Mouse (Mus musculus): ENCODE results near the gene Riox1. TPM values are rescaled to one million over a fixed set of nuclear protein-coding genes. Genes with fewer than 3 reads are reported as not detected.
A peak's percentile ranks its signal among the peaks of the same experiment; 100 is the strongest.

Gene Riox1
- polyA plus RNA-seq, 1 experiment from 2014 or later = 9.2 TPM

- peaks cover 18% of the 10 kb centered on the region for H3K36me3 ChIP-seq (ENCODE audit: control insufficient read depth, insufficient read depth, low read length)
- ATAC-seq (ENCODE audit: insufficient number of reproducible peaks, insufficient read depth, low FRiP score, low read depth) = no peak
- H3K4me1 ChIP-seq (ENCODE audit: control insufficient read depth in 2 of 2, insufficient read depth in 2 of 2, low read length in 2 of 2) = peaks cover 13 to 17% of the 10 kb centered on the region in 2 experiments
- H3K4me3 ChIP-seq (ENCODE audit: control insufficient read depth in 1 of 2, insufficient read depth in 1 of 2, low read depth in 1 of 2, low read length in 2 of 2) = peak overlapping the region; percentile 75 to 92
- H3K27me3 ChIP-seq (ENCODE audit: control insufficient read depth, insufficient read depth, low read length) = no peaks in the 10 kb centered on the region
- peak overlapping the region in 1 of 2 experiments; percentile 72; a peak in 1 of 4 replicates for H3K27ac ChIP-seq (replicated peaks in 1 of 2; ENCODE audit: control insufficient read depth in 1 of 2, insufficient read depth in 1 of 2, low read depth in 2 of 2, low read length in 2 of 2)
- WGBS = 28% methylated on average over 11 of the region's 11 CpGs
- no peaks in the 10 kb centered on the region for H3K9me3 ChIP-seq (ENCODE audit: control insufficient read depth, low read length)
- peak overlapping the region; percentile 98 for H3K4me2 ChIP-seq (ENCODE audit: low read length)
- H3K9ac ChIP-seq (ENCODE audit: low read length) = peak overlapping the region; percentile 86
Observed at GRCm38 (mm10) chr12:83949776-83950492, 474 bp upstream of the Riox1 start.

GRCm38 (mm10) chr12:83950840-83951701 is 663 bp downstream of the Riox1 start:
- H3K4me2 ChIP-seq (ENCODE audit: low read length) = peak overlapping the region; percentile 98
- H3K27ac ChIP-seq (replicated peaks in 1 of 2; ENCODE audit: control insufficient read depth in 1 of 2, insufficient read depth in 1 of 2, low read depth in 2 of 2, low read length in 2 of 2) = peak overlapping the region; percentile 53 to 72
- H3K4me1 ChIP-seq (ENCODE audit: control insufficient read depth in 2 of 2, insufficient read depth in 2 of 2, low read length in 2 of 2) = peaks cover 13 to 17% of the 10 kb centered on the region in 2 experiments
- peaks cover 18% of the 10 kb centered on the region for H3K36me3 ChIP-seq (ENCODE audit: control insufficient read depth, insufficient read depth, low read length)
- peak overlapping the region; percentile 75 to 92 for H3K4me3 ChIP-seq (ENCODE audit: control insufficient read depth in 1 of 2, insufficient read depth in 1 of 2, low read depth in 1 of 2, low read length in 2 of 2)
- H3K9ac ChIP-seq (ENCODE audit: low read length) = peak overlapping the region; percentile 86
- H3K9me3 ChIP-seq (ENCODE audit: control insufficient read depth, low read length) = no peaks in the 10 kb centered on the region
- no peaks in the 10 kb centered on the region for H3K27me3 ChIP-seq (ENCODE audit: control insufficient read depth, insufficient read depth, low read length)
- under 1% methylated on average over 106 of the region's 116 CpGs for whole genome bisulfite sequencing
- peak; percentile 60 for ATAC-seq (ENCODE audit: insufficient number of reproducible peaks, insufficient read depth, low FRiP score, low read depth)

- no peak overlapping the region for H3K27ac ChIP-seq (replicated peaks in 1 of 2; ENCODE audit: control insufficient read depth in 1 of 2, insufficient read depth in 1 of 2, low read depth in 2 of 2, low read length in 2 of 2)
- ATAC-seq (ENCODE audit: insufficient number of reproducible peaks, insufficient read depth, low FRiP score, low read depth) = no peak
- no peaks in the 10 kb centered on the region for H3K27me3 ChIP-seq (ENCODE audit: control insufficient read depth, insufficient read depth, low read length)
- peak overlapping the region; percentile 86 for H3K9ac ChIP-seq (ENCODE audit: low read length)
- H3K36me3 ChIP-seq (ENCODE audit: control insufficient read depth, insufficient read depth, low read length) = peaks cover 18% of the 10 kb centered on the region
- H3K4me1 ChIP-seq (ENCODE audit: control insufficient read depth in 2 of 2, insufficient read depth in 2 of 2, low read length in 2 of 2) = peaks cover 13 to 17% of the 10 kb centered on the region in 2 experiments
- no peaks in the 10 kb centered on the region for H3K9me3 ChIP-seq (ENCODE audit: control insufficient read depth, low read length)
- WGBS = 35% methylated on average over 32 of the region's 32 CpGs
- H3K4me2 ChIP-seq (ENCODE audit: low read length) = peak overlapping the region; percentile 98
- peak overlapping the region; percentile 75 to 92 for H3K4me3 ChIP-seq (ENCODE audit: control insufficient read depth in 1 of 2, insufficient read depth in 1 of 2, low read depth in 1 of 2, low read length in 2 of 2)
Observed at GRCm38 (mm10) chr12:83951711-83952575, 1.5 kb downstream of the Riox1 start.

- Histone ChIP-seq H3K4me2 (ENCODE audit: low read length) (no peak overlapping the region), H3K27me3 (ENCODE audit: control insufficient read depth, insufficient read depth, low read length) (no peaks in the 10 kb centered on the region), H3K9me3 (ENCODE audit: control insufficient read depth, low read length) (no peaks in the 10 kb centered on the region), H3K4me1 (ENCODE audit: control insufficient read depth in 2 of 2, insufficient read depth in 2 of 2, low read length in 2 of 2) (peaks cover 0 to 3% of the 10 kb centered on the region in 2 experiments; a peak in 1 of 4 replicates), H3K4me3 (ENCODE audit: control insufficient read depth in 1 of 2, insufficient read depth in 1 of 2, low read depth in 1 of 2, low read length in 2 of 2) (no peak overlapping the region), H3K27ac (replicated peaks in 1 of 2; ENCODE audit: control insufficient read depth in 1 of 2, insufficient read depth in 1 of 2, low read depth in 2 of 2, low read length in 2 of 2) (no peak overlapping the region), H3K36me3 (ENCODE audit: control insufficient read depth, insufficient read depth, low read length) (peaks cover 4% of the 10 kb centered on the region), H3K9ac (ENCODE audit: low read length) (no peak overlapping the region)
- WGBS = 90% methylated on average over 9 of the region's 9 CpGs
- ATAC-seq (ENCODE audit: insufficient number of reproducible peaks, insufficient read depth, low FRiP score, low read depth) = no peak
Observed at GRCm38 (mm10) chr12:83958278-83958677, 7.9 kb downstream of the Riox1 start.

GRCm38 (mm10) chr12:83965235-83965634 is 14.8 kb downstream of the Riox1 start:
- H3K9ac ChIP-seq (ENCODE audit: low read length) = no peak overlapping the region
- WGBS = 64% methylated on average over 7 of the region's 7 CpGs
- no peaks in the 10 kb centered on the region for H3K36me3 ChIP-seq (ENCODE audit: control insufficient read depth, insufficient read depth, low read length)
- no peaks in the 10 kb centered on the region for H3K4me1 ChIP-seq (ENCODE audit: control insufficient read depth in 2 of 2, insufficient read depth in 2 of 2, low read length in 2 of 2)
- no peaks in the 10 kb centered on the region for H3K27me3 ChIP-seq (ENCODE audit: control insufficient read depth, insufficient read depth, low read length)
- H3K4me2 ChIP-seq (ENCODE audit: low read length) = no peak overlapping the region
- H3K9me3 ChIP-seq (ENCODE audit: control insufficient read depth, low read length) = no peaks in the 10 kb centered on the region
- no peak overlapping the region for H3K4me3 ChIP-seq (ENCODE audit: control insufficient read depth in 1 of 2, insufficient read depth in 1 of 2, low read depth in 1 of 2, low read length in 2 of 2)
- no peak for ATAC-seq (ENCODE audit: insufficient number of reproducible peaks, insufficient read depth, low FRiP score, low read depth)
- no peak overlapping the region for H3K27ac ChIP-seq (replicated peaks in 1 of 2; ENCODE audit: control insufficient read depth in 1 of 2, insufficient read depth in 1 of 2, low read depth in 2 of 2, low read length in 2 of 2)

GRCm38 (mm10) chr12:83972117-83972516 is 21.7 kb downstream of the Riox1 start:
- H3K4me1 ChIP-seq (ENCODE audit: control insufficient read depth in 2 of 2, insufficient read depth in 2 of 2, low read length in 2 of 2) = no peaks in the 10 kb centered on the region
- H3K4me3 ChIP-seq (ENCODE audit: control insufficient read depth in 1 of 2, insufficient read depth in 1 of 2, low read depth in 1 of 2, low read length in 2 of 2) = no peak overlapping the region
- H3K9me3 ChIP-seq (ENCODE audit: control insufficient read depth, low read length) = 0 out of 2 replicates have a peak, but pooled peaks cover 4% of the 10 kb centered on the region
- H3K27me3 ChIP-seq (ENCODE audit: control insufficient read depth, insufficient read depth, low read length) = no peaks in the 10 kb centered on the region
- no peak overlapping the region for H3K9ac ChIP-seq (ENCODE audit: low read length)
- 0 out of 2 replicates have a peak, but pooled peaks have one; percentile 47 for ATAC-seq (ENCODE audit: insufficient number of reproducible peaks, insufficient read depth, low FRiP score, low read depth)
- no peaks in the 10 kb centered on the region for H3K36me3 ChIP-seq (ENCODE audit: control insufficient read depth, insufficient read depth, low read length)
- H3K4me2 ChIP-seq (ENCODE audit: low read length) = no peak overlapping the region
- WGBS = 69% methylated on average over 2 of the region's 2 CpGs
- no peak overlapping the region for H3K27ac ChIP-seq (replicated peaks in 1 of 2; ENCODE audit: control insufficient read depth in 1 of 2, insufficient read depth in 1 of 2, low read depth in 2 of 2, low read length in 2 of 2)

- WGBS = 88% methylated on average over 6 of the region's 6 CpGs
- Histone ChIP-seq H3K4me3 (ENCODE audit: control insufficient read depth in 1 of 2, insufficient read depth in 1 of 2, low read depth in 1 of 2, low read length in 2 of 2) (no peak overlapping the region), H3K27ac (replicated peaks in 1 of 2; ENCODE audit: control insufficient read depth in 1 of 2, insufficient read depth in 1 of 2, low read depth in 2 of 2, low read length in 2 of 2) (no peak overlapping the region), H3K9ac (ENCODE audit: low read length) (no peak overlapping the region), H3K36me3 (ENCODE audit: control insufficient read depth, insufficient read depth, low read length) (no peaks in the 10 kb centered on the region), H3K27me3 (ENCODE audit: control insufficient read depth, insufficient read depth, low read length) (no peaks in the 10 kb centered on the region), H3K4me2 (ENCODE audit: low read length) (no peak overlapping the region), H3K4me1 (ENCODE audit: control insufficient read depth in 2 of 2, insufficient read depth in 2 of 2, low read length in 2 of 2) (peaks cover 3 to 4% of the 10 kb centered on the region in 2 experiments; a peak in 2 of 4 replicates), H3K9me3 (ENCODE audit: control insufficient read depth, low read length) (0 out of 2 replicates have a peak, but pooled peaks cover 4% of the 10 kb centered on the region)
- ATAC-seq (ENCODE audit: insufficient number of reproducible peaks, insufficient read depth, low FRiP score, low read depth) = no peak
Observed at GRCm38 (mm10) chr12:83978862-83979261, 28.5 kb downstream of the Riox1 start.
